Mouse (Mus musculus): ENCODE measurements around the gene Plbd1.

The Plbd1 gene

GRCm38 (mm10) chr6:136653331-136653730 is 8.4 kb downstream of the Plbd1 start:
- no peak for DNase-seq (ENCODE audit: low spot score in 2 of 2)

GRCm38 (mm10) chr6:136650664-136651063 is 11.1 kb downstream of the Plbd1 start:
- DNase-seq (ENCODE audit: low spot score in 2 of 2), result no peak

- no peak for DNase-seq (ENCODE audit: low spot score in 2 of 2)
Measured at GRCm38 (mm10) chr6:136647455-136647861, 14.3 kb downstream of the Plbd1 start.

DNA sequence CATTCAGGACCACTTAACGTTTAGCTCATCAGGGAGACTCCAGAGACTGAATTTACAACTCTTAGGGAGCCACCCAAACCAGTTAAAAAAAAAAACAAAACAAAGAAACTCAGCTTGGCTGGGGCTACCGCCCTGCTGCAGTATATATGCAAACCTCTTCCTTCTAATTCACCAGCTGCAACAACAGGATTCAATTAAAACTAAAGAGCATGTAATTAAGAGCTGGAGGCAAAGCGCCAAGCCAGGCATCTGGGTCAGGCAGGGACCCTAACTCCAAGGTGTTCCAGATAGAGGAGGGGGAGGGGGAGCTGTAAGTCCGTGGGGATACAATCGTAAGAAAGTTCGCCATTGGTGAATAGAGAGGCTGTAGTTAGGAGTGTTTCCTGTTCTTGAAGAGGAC is 15.5 kb downstream of the Plbd1 start:
- no peak for DNase-seq (ENCODE audit: low spot score in 2 of 2)

DNA sequence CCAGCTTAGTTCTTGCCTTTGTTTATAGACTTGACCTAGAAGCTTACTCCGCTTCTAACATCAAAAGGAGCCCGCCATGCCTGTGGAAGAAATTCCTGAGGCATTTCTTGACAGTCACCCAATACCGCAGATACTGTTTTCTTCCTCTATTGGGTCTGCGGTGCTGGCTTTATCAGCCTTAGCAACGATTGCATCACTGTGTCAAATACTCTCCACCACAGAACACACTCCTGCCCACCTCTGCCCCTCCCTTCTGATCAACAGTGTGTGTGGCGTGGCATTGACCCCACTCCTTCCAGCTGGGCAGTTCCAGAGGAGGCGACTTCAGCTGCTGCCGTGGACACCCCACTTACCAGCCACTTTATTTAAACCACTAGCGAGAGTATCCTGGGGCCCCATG is 16.0 kb downstream of the Plbd1 start:
- no peak for DNase-seq (ENCODE audit: low spot score in 2 of 2)

DNA sequence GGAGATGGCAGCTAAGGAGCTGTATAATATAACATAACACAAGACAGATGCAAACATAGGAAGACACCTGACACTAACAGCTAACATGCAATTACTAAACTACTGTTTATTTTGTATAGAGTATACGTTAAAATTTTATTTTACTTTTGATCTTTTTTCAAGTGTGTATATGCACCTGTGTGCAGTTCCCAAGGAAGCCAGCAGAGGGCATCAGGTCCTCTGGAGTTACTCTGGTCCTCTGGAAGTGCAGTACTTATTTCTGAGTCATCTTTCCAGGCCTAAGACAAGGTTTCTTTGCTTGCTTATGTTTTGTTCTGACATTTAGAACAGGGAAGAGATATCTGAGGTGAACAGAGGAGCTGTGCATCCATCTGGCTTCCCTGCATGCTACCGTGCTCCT is 17.6 kb downstream of the Plbd1 start:
- no peak for DNase-seq (ENCODE audit: low spot score in 2 of 2)

GRCm38 (mm10) chr6:136634982-136635381 is 26.7 kb downstream of the Plbd1 start:
- DNase-seq (ENCODE audit: low spot score in 2 of 2), result no peak

DNA sequence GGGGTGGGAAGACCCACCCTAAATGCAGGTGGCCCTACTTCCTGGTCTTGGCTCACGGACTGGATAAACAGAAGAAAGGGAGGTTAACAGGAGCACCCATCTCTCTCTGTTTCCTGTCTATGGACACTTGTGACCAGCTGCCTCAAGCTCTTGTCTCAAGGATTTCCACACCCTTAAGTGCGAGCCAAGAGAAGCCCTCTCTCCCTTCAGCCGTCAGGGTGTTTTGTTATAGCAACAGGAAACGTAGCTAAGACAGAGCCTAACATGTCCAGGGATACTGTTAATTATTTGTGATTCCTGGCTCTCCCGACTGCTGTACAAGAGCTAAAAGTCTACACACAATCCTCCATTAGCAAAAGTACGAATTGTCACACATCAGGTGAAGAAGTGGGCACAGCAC is 28.0 kb downstream of the Plbd1 start:
- DNase-seq (ENCODE audit: low spot score in 2 of 2), result no peak

DNA sequence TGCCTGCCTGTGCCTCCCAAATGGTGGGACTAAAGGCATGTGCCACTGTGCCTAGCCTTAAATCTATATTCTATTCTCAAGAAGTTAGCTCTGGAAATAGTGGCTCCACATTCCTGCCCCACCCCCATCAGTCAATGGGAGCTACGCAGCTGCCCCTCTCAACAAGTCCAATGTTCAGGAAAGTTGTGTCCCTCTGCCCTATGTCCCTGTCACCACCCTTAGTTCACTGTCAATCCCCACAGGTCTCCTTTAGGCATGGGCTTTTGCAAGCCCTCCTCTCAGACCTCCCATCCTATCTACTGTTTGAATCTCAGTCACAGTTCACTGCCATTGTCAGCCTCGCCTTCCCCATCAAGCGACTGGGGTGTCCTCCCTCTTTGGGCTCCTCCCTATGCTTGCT is 28.6 kb downstream of the Plbd1 start:
- no peak for DNase-seq (ENCODE audit: low spot score in 2 of 2)

GRCm38 (mm10) chr6:136631945-136632534 is 29.7 kb downstream of the Plbd1 start:
- DNase-seq (ENCODE audit: low spot score in 2 of 2), result no peak

DNA sequence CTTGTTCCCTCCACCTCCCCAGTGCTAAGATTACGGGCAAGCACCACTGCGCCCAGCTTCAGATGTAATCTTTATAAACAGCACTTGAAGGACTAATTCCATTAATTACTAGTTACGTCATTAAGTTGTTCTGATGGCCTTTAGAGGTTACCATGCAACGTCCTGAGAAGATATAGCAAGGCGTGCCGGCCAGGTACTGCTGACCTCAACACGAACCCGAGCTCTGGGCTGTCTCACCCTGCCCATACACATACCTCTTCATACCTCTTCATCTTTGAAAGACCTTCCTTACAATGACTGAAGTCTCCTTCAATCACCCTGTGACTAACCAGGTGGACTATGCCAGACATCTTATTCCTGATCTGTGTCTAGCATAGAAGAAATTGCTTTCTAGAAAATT is 30.2 kb downstream of the Plbd1 start:
- no peak for DNase-seq (ENCODE audit: low spot score in 2 of 2)

DNA sequence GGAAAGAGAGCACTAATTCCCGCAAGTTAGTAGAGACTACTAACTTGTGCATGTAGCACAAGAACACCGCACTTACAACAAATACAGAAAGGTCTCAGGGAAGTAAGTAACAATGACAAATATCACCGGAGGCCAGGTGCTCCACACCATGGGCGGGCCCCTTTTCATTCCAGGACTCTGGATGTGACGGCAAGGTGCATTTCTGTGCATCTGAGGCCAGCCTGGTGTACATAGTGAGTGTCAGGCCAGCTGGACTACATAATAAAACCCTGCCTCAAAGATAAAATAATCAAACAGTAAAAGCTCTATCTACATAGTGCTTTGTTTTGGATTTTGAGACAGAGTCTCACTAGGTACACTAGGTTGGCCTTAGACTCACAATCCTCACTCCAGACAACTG is 32.1 kb downstream of the Plbd1 start:
- DNase-seq (ENCODE audit: low spot score in 2 of 2), result no peak

DNA sequence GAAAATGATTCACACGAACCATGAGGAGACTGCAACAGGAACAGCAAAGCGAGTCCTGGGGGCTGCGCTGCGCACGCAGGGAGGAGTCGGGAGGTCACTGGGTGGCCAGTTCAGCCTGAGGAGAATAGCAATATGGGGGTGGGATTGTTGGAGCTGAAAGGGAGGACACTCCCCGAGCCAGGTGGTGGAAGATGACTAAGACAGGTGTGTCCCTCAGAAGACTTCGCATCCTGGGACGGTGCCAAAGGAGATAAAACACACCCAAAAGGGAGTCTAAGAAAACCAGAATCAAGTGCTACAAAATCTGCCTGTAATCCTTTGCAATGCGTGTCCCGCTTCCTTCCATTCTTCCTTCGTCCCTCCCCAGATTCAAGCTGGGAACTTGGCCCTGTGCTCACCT is 36.3 kb downstream of the Plbd1 start:
- DNase-seq (ENCODE audit: low spot score in 2 of 2), result no peak

GRCm38 (mm10) chr6:136620361-136621139 is 41.2 kb downstream of the Plbd1 start:
- DNase-seq (ENCODE audit: low spot score in 2 of 2), result peak; percentile 56 to 69

DNA sequence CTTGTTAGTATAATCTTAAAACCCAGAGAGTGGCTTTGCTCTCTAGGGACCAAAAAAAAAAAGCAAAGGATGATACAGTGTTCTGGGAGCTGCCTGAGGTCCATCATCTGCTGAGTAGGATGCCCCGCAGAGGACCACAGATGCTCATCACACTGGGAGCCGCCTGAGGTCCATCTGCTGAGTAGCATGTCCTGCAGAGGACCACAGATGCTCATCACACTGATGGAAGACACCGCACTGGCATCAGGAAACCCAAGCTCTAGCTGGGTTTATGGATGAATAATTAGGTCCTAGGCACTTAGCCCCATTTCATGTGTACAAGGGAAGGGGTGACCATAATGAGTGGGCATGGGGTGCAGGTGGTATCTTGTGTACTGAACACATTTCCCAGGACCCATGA is 47.6 kb downstream of the Plbd1 start:
- DNase-seq (ENCODE audit: low spot score in 2 of 2), result no peak

GRCm38 (mm10) chr6:136612312-136612711 is 49.4 kb downstream of the Plbd1 start:
- no peak for DNase-seq (ENCODE audit: low spot score in 2 of 2)

DNA sequence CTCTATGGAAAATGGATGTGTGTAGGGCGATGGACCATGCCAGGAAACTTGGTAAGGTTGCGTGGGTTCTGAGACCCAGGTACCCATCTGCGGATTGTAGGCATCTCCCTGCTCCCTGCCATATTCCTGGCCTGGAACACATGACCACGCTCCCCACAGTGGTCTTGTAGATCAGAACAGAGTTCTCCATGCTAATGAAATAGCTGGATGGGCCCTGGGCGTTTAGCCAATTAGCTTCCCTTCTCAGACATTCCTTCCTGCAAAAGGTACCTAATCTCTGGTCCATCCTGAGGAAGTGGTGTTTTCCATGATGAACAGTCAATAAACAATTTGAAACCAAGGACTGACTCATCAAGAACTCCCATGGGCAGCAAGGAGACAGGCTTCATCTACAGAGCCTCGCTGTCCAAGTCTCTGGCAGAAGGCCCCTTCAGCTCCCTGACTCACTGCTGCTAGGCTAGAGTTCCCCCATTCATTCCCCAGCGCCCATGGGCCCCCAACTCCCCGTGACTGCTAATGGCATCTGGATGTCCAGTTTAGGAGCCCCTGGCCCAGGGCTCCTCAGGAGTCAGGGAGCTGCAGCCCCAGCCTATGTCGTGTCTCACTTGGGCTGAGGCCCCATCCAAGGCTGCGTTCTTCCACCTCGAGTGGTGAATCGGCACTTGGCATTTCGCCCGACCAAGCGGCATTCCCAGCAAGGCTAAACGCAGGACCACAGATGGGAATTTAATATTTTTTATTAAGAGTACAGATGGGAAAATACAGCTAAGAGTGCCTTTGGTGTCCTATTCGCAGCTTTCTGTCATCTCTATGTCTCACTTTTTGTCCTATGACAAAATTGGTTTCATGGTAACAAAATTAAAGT is 50.1 kb downstream of the Plbd1 start:
- DNase-seq (ENCODE audit: low spot score in 2 of 2), result no peak

GRCm38 (mm10) chr6:136602601-136603000 is 59.1 kb downstream of the Plbd1 start:
- no peak for DNase-seq (ENCODE audit: low spot score in 2 of 2)

GRCm38 (mm10) chr6:136594541-136594940 is 67.2 kb downstream of the Plbd1 start:
- no peak for DNase-seq (ENCODE audit: low spot score in 2 of 2)

DNA sequence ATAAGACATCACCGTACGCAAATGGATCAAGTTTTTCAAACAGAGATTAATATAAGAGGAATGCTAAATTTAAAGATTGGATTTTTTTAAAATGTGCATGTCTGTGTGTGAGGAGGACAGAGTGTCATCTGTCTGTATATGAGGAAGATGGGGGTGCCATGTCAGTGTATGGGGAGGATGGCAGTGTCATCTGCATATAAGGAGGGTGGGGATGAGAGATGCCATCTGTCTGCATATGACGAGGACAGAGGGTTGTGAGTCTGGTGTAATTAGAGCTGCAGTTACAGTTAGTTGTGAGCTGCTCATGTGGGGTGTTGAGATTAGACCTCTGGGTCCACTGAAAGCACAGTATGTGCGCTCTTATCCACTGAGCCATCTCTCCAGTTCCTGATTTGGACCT is 71.0 kb downstream of the Plbd1 start:
- no peak for DNase-seq (ENCODE audit: low spot score in 2 of 2)

- no peak for DNase-seq (ENCODE audit: low spot score in 2 of 2)
Measured at GRCm38 (mm10) chr6:136566002-136566401, 95.7 kb downstream of the Plbd1 start.
